Mouse (Mus musculus): Measurements from ENCODE around the gene Olfr1022.

- TF ChIP-seq HCFC1 (IDR thresholded peaks at IDR 0.05; ENCODE audit: borderline replicate concordance, insufficient read depth, low read length) (no peak), ZC3H11A (IDR thresholded peaks at IDR 0.05; ENCODE audit: borderline replicate concordance, low read depth, low read length) (no peak), ZNF384 (IDR thresholded peaks at IDR 0.05; ENCODE audit: low read depth, low read length) (no peak), CHD2 (IDR thresholded peaks at IDR 0.05; ENCODE audit: low read depth, low read length) (no peak)
These were observed 23.0 kb upstream of the Olfr1022 start, which contains the start of gene Olfr1019 for GRCm38 (mm10) chr2:85845383-85845782.

Measured in ES-E14 (cell line).